Comparison of ENCODE assay signal across 11 mouse cellular contexts in the genomic region with DNA sequence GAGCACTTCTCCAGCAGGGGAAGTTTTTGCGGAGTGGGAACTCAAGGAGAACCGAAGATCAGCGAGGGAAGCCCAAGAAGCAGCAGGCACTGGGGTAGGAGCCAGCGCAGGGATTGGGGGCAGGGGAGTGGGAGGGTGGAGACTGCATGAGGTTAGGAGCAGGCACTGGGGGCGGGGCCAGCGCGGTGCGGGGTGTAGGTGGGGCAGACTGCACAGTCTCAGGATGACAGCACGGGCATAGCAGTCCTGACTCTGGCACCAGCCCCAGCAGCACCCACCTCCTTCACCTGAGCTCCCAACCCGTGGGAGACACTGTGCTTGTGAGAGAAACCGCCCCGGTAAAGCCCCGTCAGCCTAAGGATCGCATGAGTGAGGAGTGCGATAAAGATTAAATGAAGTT.
DNase-seq lines count a peak whose midpoint lies in the region; ATAC-seq and TF ChIP-seq lines count a peak whose summit lies in the region.
"Had no signal": no experiment of that assay in that cellular context is flagged by ENCODE, and none has a peak within 500 bp of the region (broad histone marks: within the 10 kb centered on the region; RNA-seq: fewer than 3 reads in every experiment).

No protein-coding gene starts in this region.

- 0 out of 2 replicates have a peak, but pooled peaks have one; percentile 28 for ATAC-seq in forebrain, embryonic 13.5 days
- peak; percentile 42; the same call in 1 of the 2 replicates for ATAC-seq in neural tube, embryonic 15.5 days (ENCODE audit: low FRiP score)
- no peak for ATAC-seq in megakaryocyte-erythroid progenitor cell, adult 5-6 weeks (replicated peaks; ENCODE audit: low FRiP score, low TSS enrichment, poor library complexity, severe bottlenecking)
- no peak for ATAC-seq in inflammation-experienced regulatory T-cells, adult 6 months
- ATAC-seq: Patski had no signal

- no peaks in the 10 kb centered on the region for H3K36me3 ChIP-seq in forebrain, embryonic 13.5 days (ENCODE audit: poor library complexity, severe bottlenecking)
- H3K36me3 ChIP-seq in neural tube, embryonic 15.5 days, result no peaks in the 10 kb centered on the region

- intact Hi-C loops in left cerebral cortex, adult 2 months (cut with DNase I), result no loop called here
- intact Hi-C loops in left cerebral cortex, postnatal 4 days (cut with DNase I), result no loop called here
- intact Hi-C loops in gastrocnemius, adult 2 months (cut with DNase I), result loop anchor here (5.0 kb wide), 1 partner anchor 143 kb away; no protein-coding TSS in a partner anchor

- 21% methylated on average over 15 of the region's 15 CpGs for WGBS in forebrain, embryonic 13.5 days
- WGBS in neural tube, embryonic 15.5 days, result 13% methylated on average over 15 of the region's 15 CpGs

- TF ChIP-seq CTCF in left cerebral cortex, adult 2 months (IDR thresholded peaks at IDR 0.05), result no peak
- TF ChIP-seq CTCF in gastrocnemius, adult 2 months (IDR thresholded peaks at IDR 0.05), result no peak

- no peaks in the 10 kb centered on the region for H3K9me3 ChIP-seq in forebrain, embryonic 13.5 days (replicated peaks)
- no peaks in the 10 kb centered on the region for H3K9me3 ChIP-seq in neural tube, embryonic 15.5 days (replicated peaks)

- no peak overlapping the region for H3K27ac ChIP-seq in left cerebral cortex, adult 2 months
- no peak overlapping the region for H3K27ac ChIP-seq in forebrain, embryonic 13.5 days
- no peak overlapping the region; the same call in 1 of the 2 replicates for H3K27ac ChIP-seq in neural tube, embryonic 15.5 days (replicated peaks)
- H3K27ac ChIP-seq in gastrocnemius, adult 2 months, result no peak overlapping the region

- H3K4me2 ChIP-seq in forebrain, embryonic 13.5 days, result no peak overlapping the region
- H3K4me2 ChIP-seq in neural tube, embryonic 15.5 days, result no peak overlapping the region

- peaks cover 22% of the 10 kb centered on the region for H3K27me3 ChIP-seq in forebrain, embryonic 13.5 days
- no peaks in the 10 kb centered on the region for H3K27me3 ChIP-seq in neural tube, embryonic 15.5 days (replicated peaks)
- H3K27me3 ChIP-seq: Patski had no signal

- peaks cover 25% of the 10 kb centered on the region for H3K4me1 ChIP-seq in forebrain, embryonic 13.5 days
- H3K4me1 ChIP-seq in neural tube, embryonic 15.5 days, result peaks cover 34% of the 10 kb centered on the region

- DNase-seq in left cerebral cortex, adult 2 months (ENCODE audit: extremely low spot score in 1 of 2, low spot score in 2 of 2), result peak; percentile 22 to 41
- no peak for DNase-seq in left cerebral cortex, postnatal 4 days
- DNase-seq in ZHBTc4 (ENCODE audit: low read depth, low spot score), result peak; percentile 50
- no peak for DNase-seq in gastrocnemius, adult 2 months
- DNase-seq: lung, adult 2 months had no signal

- H3K9ac ChIP-seq in forebrain, embryonic 13.5 days, result no peak overlapping the region
- no peak overlapping the region for H3K9ac ChIP-seq in neural tube, embryonic 15.5 days (replicated peaks)

- no peak overlapping the region for H3K4me3 ChIP-seq in left cerebral cortex, adult 2 months
- no peak overlapping the region for H3K4me3 ChIP-seq in forebrain, embryonic 13.5 days
- no peak overlapping the region for H3K4me3 ChIP-seq in neural tube, embryonic 15.5 days (replicated peaks)
- no peak overlapping the region for H3K4me3 ChIP-seq in gastrocnemius, adult 2 months
- H3K4me3 ChIP-seq: myocyte had no signal

Comparison
In these comparisons a context has a peak if more than half of its experiments do, and no peak if none do; other contexts are left out.
1. DNase-seq: peak in left cerebral cortex, adult 2 months (2 of 2) and ZHBTc4 (single experiment); none in left cerebral cortex, postnatal 4 days (single experiment) and gastrocnemius, adult 2 months (single experiment).
2. ATAC-seq: peak in forebrain, embryonic 13.5 days (single experiment) and neural tube, embryonic 15.5 days (single experiment); none in megakaryocyte-erythroid progenitor cell, adult 5-6 weeks (single experiment) and inflammation-experienced regulatory T-cells, adult 6 months (single experiment).